Mouse (Mus musculus) spleen, adult 10 weeks (tissue): ENCODE data around the gene Gm3739. TPM values are rescaled to one million over a fixed set of nuclear protein-coding genes. Genes with fewer than 3 reads are reported as not detected.

ENCODE experiments used
- polyA plus RNA-seq: library from polyadenylated mRNA; stranded (reverse); fragments of 350-450 nt; fragmentation: Illumina TruSeq; extraction: RNeasy Lipid Tissue Mini Kit (QIAGEN cat#74804); gene quantifications from one replicate; pipeline ENCODE4 v1.2.3, GENCODE M21; 2015; ENCODE audit warnings: low replicate concordance; ENCODE audit not compliant: insufficient read depth

Gene Gm3739
- polyA plus RNA-seq: 1.9 TPM

DNA sequence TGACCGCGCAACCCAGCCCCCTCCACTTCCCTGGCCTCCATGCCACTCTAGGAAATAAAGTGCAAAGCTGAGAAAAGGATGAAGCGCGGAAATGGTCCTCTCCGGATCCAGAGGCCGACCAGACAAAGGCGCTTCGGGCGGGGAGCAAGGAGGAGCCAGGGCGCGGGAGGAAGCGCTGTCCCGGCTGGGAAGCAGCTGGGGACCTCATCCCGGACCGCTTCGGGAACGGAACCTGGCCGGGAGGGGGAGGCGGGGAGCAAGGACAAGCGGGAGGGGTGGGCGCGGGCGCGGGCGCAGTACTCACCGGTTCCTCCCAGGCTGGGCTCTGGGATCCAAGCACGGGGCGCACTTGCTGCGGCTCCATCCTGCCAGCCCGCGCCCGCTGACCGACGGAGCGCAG lies at the start of gene Gm3739:
TSS of gene Gm3739 (minus strand) at position 389 of the 400 bp plus-strand sequence.

GRCm38 (mm10) chr14:7332295-7332694 lies 17.4 kb upstream of the Gm3739 start, which contains the start of gene Gm5797:
TSS of gene Gm5797 (minus strand) at chr14:7332395.

GRCm38 (mm10) chr14:7264614-7265013 lies 50.2 kb downstream of the Gm3739 start, which contains the start of gene Gm3727:
TSS of gene Gm3727 (minus strand) at chr14:7264714.

Other genes starting within 250 kb of the Gm3739 start
- 0.94 TPM for gene Gm3696, start 214.4 kb downstream of the Gm3739 start, polyA plus RNA-seq
- not detected for gene Gm6676, start 189.6 kb downstream of the Gm3739 start, polyA plus RNA-seq
- gene Gm3512, start 140.5 kb downstream of the Gm3739 start, polyA plus RNA-seq: 1.7 TPM
- not detected for gene Gm16434, start 120.5 kb downstream of the Gm3739 start, polyA plus RNA-seq
- gene Gm3727, start 50.3 kb downstream of the Gm3739 start, polyA plus RNA-seq: not detected
- not detected for gene Gm5797, start 17.3 kb upstream of the Gm3739 start, polyA plus RNA-seq
- gene Gm8374, start 50.1 kb upstream of the Gm3739 start, polyA plus RNA-seq: not detected
- gene Gm3755, start 135.9 kb upstream of the Gm3739 start, polyA plus RNA-seq: not detected
- 0.35 TPM for gene Gm3752, start 168.7 kb upstream of the Gm3739 start, polyA plus RNA-seq